Mouse (Mus musculus) olfactory bulb, adult 2 months (tissue): ENCODE data around the gene Wdfy2.

Experiments
- CTCF ChIP-seq: fragments of 200-500 bp; IDR thresholded peaks from 2 replicates; pipeline ENCODE4 v1.5.1; 2012; ENCODE audit warnings: low read depth, mild to moderate bottlenecking, low read length, moderate library complexity; ENCODE audit not compliant: insufficient read depth
- POLR2A ChIP-seq: fragments of 200-500 bp; IDR thresholded peaks from 2 replicates; pipeline ENCODE4 v1.6.1; 2012; ENCODE audit warnings: mild to moderate bottlenecking, low read depth, low read length, moderate library complexity; ENCODE audit not compliant: insufficient read depth

DNA sequence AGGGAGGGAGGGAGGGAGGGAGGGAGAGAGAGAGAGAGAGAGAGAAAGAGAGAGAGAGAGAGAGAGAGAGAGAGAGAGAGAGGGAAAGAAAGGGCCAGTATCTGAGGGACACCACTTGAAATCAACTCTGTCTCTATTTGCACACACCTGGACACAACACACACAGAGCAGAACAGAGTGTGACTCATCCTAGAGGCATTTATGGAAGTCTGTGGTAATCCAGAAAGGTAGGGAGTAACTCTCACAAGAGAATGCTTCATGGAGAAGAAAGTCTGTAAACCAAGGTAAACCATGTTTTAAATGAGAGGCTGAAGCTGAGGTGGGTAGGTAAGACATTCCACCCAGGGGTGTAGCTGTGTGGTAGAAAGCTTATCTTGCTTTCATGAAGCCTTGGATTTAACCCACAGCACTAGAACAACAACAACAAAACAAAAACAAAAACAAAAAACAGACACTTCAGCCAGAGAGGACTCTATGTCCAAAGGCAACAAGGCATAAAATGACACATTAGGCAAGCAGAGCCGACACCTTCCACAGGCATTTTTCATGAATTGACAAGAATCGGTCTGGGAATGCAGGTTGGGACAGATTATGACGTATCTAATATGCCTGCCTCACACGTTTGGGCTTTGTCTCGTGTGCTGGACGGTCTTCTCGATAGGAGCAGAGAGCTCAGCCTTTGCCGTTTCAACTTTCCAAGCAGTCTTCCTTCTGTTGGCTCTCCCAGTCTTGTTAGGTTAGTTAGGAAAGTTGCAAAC is 11.7 kb upstream of the Wdfy2 start:
- no peak for TF ChIP-seq CTCF
- no peak for TF ChIP-seq POLR2A
